Mouse (Mus musculus): ENCODE data around the gene Rexo2. TPM values are rescaled to one million over a fixed set of nuclear protein-coding genes. Genes with fewer than 3 reads are reported as not detected.

Rexo2 gene
- total and polyA plus RNA-seq, 3 experiments = 190 to 338 TPM; not detected in 1

DNA sequence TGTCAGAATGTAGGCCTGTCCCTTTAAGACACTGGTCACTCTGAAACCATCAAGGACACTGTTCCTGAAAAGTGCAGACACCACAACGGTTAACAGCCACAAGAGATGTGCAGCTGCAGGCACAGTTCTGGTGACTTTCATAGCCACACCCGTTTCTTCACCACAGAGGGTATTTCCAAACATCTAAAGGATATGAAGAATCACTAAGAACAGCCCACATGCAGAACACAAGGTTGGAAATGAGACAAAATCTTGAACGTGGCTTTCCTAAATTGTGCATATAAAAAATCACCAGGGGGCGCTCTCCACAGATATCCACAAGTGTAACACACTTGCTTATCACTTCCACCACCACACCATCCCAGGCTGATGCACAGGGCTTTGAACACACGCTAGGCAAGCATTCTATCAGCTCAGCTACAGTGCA lies 32.6 kb downstream of the Rexo2 start (continued):
- TF ChIP-seq ZNF384 (IDR thresholded peaks at IDR 0.05; ENCODE audit: low read depth, low read length) = no peak

- Histone ChIP-seq H3K4me3 (ENCODE audit: control insufficient read depth in 1 of 2, insufficient read depth in 1 of 2, low read depth in 2 of 2, low read length in 2 of 2) (no peak overlapping the region), H3K27ac (ENCODE audit: control insufficient read depth, low read depth, low read length) (no peak overlapping the region), H3K79me2 (ENCODE audit: control insufficient read depth, insufficient read depth, low read length, poor library complexity) (no peaks in the 10 kb centered on the region), H3K36me3 (ENCODE audit: control insufficient read depth in 1 of 2, insufficient read depth in 2 of 2, low read length in 2 of 2) (no peaks in the 10 kb centered on the region), H3K9ac (ENCODE audit: control insufficient read depth, low read depth, low read length, poor library complexity, severe bottlenecking) (no peak overlapping the region), H3K4me1 (ENCODE audit: control insufficient read depth in 1 of 2, insufficient read depth in 2 of 2, low read length in 2 of 2) (no peaks in the 10 kb centered on the region), H3K9me3 (replicated peaks; ENCODE audit: insufficient read depth, low read length) (no peaks in the 10 kb centered on the region), H3K27me3 (ENCODE audit: control insufficient read depth in 1 of 2, insufficient read depth in 2 of 2, low read length in 2 of 2) (peaks cover 0 to 1% of the 10 kb centered on the region in 2 experiments; a peak in 1 of 4 replicates)
- DNase-seq (ENCODE audit: low read depth, low spot score) = no peak
- TF ChIP-seq E2F4 (IDR thresholded peaks at IDR 0.05; ENCODE audit: borderline replicate concordance, low read depth, low read length) = no peak
- no peak for TF ChIP-seq HCFC1 (IDR thresholded peaks at IDR 0.05; ENCODE audit: low read depth, low read length)
- no peak for TF ChIP-seq USF1 (IDR thresholded peaks at IDR 0.05; ENCODE audit: low read depth, low read length)
- TF ChIP-seq CTCF (IDR thresholded peaks at IDR 0.05 in 2 of 3, conservative IDR thresholded peaks at IDR 0.05 in 1 of 3; ENCODE audit: control insufficient read depth in 1 of 3, insufficient read depth in 1 of 3, low read depth in 2 of 3, low read length in 3 of 3, poor library complexity in 1 of 3, severe bottlenecking in 1 of 3) = no peak
- no peak for TF ChIP-seq MAX (IDR thresholded peaks at IDR 0.05; ENCODE audit: low read length)
- TF ChIP-seq CHD1 (IDR thresholded peaks at IDR 0.05; ENCODE audit: low read depth, low read length) = no peak
- TF ChIP-seq GABPA (IDR thresholded peaks at IDR 0.05; ENCODE audit: low read depth, low read length) = no peak
- no peak for TF ChIP-seq POLR2AphosphoS5 (IDR thresholded peaks at IDR 0.05; ENCODE audit: borderline replicate concordance, low read depth, low read length)
- TF ChIP-seq MXI1 (IDR thresholded peaks at IDR 0.05; ENCODE audit: low read depth, low read length) = no peak
- no peak for TF ChIP-seq USF2 (IDR thresholded peaks at IDR 0.05; ENCODE audit: borderline replicate concordance in 1 of 2, insufficient read depth in 1 of 2, low read depth in 1 of 2, low read length in 2 of 2)
These were observed 35.6 kb downstream of the Rexo2 start for GRCm38 (mm10) chr9:48444821-48445220.

GRCm38 (mm10) chr9:48443873-48444272 lies 36.5 kb downstream of the Rexo2 start:
- Histone ChIP-seq H3K36me3 (ENCODE audit: control insufficient read depth in 1 of 2, insufficient read depth in 2 of 2, low read length in 2 of 2) (no peaks in the 10 kb centered on the region), H3K27ac (ENCODE audit: control insufficient read depth, low read depth, low read length) (no peak overlapping the region), H3K9me3 (replicated peaks; ENCODE audit: insufficient read depth, low read length) (no peaks in the 10 kb centered on the region), H3K4me1 (ENCODE audit: control insufficient read depth in 1 of 2, insufficient read depth in 2 of 2, low read length in 2 of 2) (no peaks in the 10 kb centered on the region), H3K79me2 (ENCODE audit: control insufficient read depth, insufficient read depth, low read length, poor library complexity) (no peaks in the 10 kb centered on the region), H3K27me3 (ENCODE audit: control insufficient read depth in 1 of 2, insufficient read depth in 2 of 2, low read length in 2 of 2) (peaks cover 0 to 1% of the 10 kb centered on the region in 2 experiments; a peak in 1 of 4 replicates), H3K9ac (ENCODE audit: control insufficient read depth, low read depth, low read length, poor library complexity, severe bottlenecking) (no peak overlapping the region), H3K4me3 (ENCODE audit: control insufficient read depth in 1 of 2, insufficient read depth in 1 of 2, low read depth in 2 of 2, low read length in 2 of 2) (no peak overlapping the region)
- TF ChIP-seq MYB (IDR thresholded peaks at IDR 0.05; ENCODE audit: low read depth, low read length) (no peak), POLR2A (IDR thresholded peaks at IDR 0.05; ENCODE audit: control insufficient read depth in 1 of 2, insufficient read depth in 1 of 2, low read depth in 1 of 2, low read length in 2 of 2, poor library complexity in 1 of 2) (no peak), E2F4 (IDR thresholded peaks at IDR 0.05; ENCODE audit: borderline replicate concordance, low read depth, low read length) (no peak), MAZ (IDR thresholded peaks at IDR 0.05; ENCODE audit: low read depth, low read length) (no peak), UBTF (IDR thresholded peaks at IDR 0.05; ENCODE audit: borderline replicate concordance, insufficient read depth, low read depth, low read length) (no peak), ZMIZ1 (IDR thresholded peaks at IDR 0.05; ENCODE audit: low read depth, low read length) (no peak), ETS1 (IDR thresholded peaks at IDR 0.05; ENCODE audit: low read depth, low read length) (no peak)
- no peak for DNase-seq (ENCODE audit: low read depth, low spot score)

Measured in MEL (cell line).